Mouse (Mus musculus): Measurements from ENCODE around the gene Olfr352.

Olfr352 gene

DNA sequence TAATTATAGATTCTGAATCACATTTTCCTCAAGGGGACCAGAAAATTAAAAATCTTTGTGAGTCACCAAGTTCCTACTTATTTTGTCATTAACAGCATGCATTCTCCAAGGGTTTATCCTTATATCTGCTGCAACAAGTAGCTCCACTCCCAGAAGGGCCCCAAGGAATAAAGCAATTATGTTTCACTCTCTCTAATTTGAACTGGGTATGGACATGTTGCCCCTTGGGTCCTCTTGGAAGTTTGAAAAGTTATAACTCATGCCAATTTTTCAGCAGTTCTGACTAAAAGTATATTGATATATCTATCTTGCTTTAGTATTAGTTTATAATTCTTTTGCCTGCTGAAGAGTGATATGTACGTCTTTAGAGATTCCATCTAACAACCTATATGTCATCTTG lies at the start of gene Olfr352:
Gene Olfr352, plus strand, starts transcription at position 301 of the 400 bp plus-strand sequence.
- no peak for DNase-seq (ENCODE audit: low read depth)

DNA sequence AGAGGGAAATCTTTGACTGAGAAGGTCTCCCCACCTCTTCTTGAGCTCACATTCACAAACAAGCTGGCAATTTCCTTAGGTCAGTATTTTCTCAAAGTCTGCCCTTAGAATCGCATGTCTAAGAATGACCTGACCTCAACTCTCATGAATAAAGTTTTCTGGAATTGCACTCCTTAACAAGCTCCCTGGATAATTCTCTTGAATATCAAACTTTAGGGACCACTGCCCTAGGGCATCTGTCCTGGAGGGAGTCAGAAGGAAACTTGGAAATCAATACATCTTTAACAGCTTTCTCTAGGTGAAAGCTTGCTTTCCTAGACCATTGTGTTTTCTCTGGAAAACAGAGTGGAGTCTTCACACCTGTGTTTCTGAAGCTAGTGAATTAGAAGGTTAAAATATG lies 22.2 kb upstream of the Olfr352 start, which contains the start of gene Olfr350:
Gene Olfr350, plus strand, starts transcription at position 301 of the 400 bp plus-strand sequence.
- DNase-seq (ENCODE audit: low read depth) = no peak

DNA sequence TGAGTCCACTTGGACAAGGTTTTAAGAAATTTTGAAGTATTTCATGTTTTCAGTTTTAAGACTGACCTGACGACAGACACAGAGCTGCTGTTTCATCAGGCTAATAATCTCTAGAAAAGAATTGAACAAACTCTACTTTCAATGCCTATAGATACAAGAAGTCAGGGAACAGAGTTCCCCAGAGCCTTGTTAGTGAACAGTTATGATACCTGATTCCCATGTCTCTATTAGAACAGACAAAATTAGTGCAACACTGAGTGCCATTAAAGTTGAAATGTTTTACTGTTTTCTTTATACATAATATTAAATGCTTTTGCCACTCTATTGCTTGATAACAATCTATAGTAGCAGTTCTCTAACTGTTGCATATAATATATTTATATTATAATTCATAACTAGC lies 5.7 kb upstream of the Olfr352 start, which contains the start of gene Olfr351:
Gene Olfr351, minus strand, starts transcription at position 101 of the 400 bp plus-strand sequence.
- DNase-seq (ENCODE audit: low read depth) = no peak

DNA sequence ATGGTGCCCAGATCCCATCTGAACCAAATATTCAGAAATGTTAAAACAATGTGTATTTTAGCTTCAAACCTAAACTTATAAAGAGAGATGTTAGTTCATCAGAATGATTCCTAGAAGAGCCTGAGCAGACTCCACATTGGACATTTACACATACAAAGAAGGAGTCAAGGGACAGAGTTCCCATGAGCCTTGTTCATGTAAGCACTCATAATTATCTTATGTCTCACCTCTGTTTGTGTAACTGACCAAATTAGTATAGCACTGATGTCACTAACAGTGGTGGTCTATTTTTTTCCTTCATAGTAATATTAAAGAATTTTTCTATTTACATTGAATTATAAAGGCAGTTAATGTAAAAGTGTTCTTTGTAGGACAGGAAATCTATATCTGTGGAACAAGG lies 24.6 kb downstream of the Olfr352 start, which contains the start of gene Olfr353:
Gene Olfr353, minus strand, starts transcription at position 101 of the 400 bp plus-strand sequence.
- DNase-seq (ENCODE audit: low read depth) = no peak

DNA sequence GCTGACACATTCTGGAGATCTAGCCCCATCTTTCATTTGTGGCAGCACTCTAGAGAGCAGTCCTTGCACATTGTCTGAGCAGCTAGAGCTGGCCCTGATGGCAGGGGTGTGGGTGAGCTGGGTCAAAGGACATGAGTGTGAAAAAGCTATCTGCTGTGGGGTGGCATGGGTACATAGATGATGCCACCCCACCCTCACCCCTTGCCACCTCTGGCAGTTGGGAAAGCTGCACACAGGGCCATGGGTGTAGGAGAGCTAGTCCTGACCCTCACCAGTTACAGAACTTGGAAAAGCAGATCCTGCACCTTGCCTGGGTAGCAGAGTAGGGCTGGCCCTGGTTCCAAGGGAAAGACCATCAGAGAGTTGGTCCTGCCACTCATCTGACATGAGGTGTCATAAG lies 28.9 kb downstream of the Olfr352 start:
- no peak for DNase-seq (ENCODE audit: low read depth)

DNA sequence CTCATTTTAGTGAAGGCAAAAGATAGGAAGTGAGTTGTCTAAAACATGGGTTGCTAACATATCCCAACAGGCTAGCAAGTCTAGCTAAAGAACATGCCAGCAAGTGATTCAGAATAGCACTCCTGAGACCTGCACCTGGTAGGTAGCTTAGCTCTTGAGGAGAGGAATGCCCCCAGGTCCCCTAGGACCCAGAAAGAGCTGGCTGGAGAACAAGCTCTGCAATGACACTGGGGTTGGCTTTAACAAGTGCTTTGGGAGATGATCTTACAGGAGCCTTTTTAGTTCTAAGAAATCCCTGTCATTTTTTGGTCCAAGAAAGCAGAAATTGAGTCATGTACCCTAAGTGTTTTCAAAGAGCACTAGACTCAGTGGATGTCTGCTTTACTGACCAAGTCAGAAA lies 37.1 kb downstream of the Olfr352 start, which contains the start of gene Olfr354:
Gene Olfr354, plus strand, starts transcription at position 301 of the 400 bp plus-strand sequence.
- DNase-seq (ENCODE audit: low read depth) = no peak
